Mouse (Mus musculus) forebrain, embryonic 10.5 days (tissue): Measurements from ENCODE around the gene Hal. TPM values are rescaled to one million over a fixed set of nuclear protein-coding genes. Genes with fewer than 3 reads are reported as not detected.

ENCODE experiments used
- DNase-seq: peaks from one replicate; pipeline ENCODE4 v3.0.0-alpha.2; 2017; ENCODE audit warnings: low spot score; ENCODE audit errors: extremely low spot score
- H3K27ac ChIP-seq: fragments of 300-500 bp; sonication (generic); 2 replicates; pipeline ENCODE4 v1.5.1; 2016; ENCODE audit warnings: mild to moderate bottlenecking
- H3K27me3 ChIP-seq: fragments of 300-500 bp; sonication (generic); 2 replicates; pipeline ENCODE4 v1.6.1; 2016; ENCODE audit warnings: mild to moderate bottlenecking; ENCODE audit not compliant: poor library complexity, severe bottlenecking
- H3K36me3 ChIP-seq: fragments of 300-500 bp; sonication (generic); replicated peaks from 2 replicates; pipeline ENCODE4 v1.6.1; 2016; ENCODE audit warnings: mild to moderate bottlenecking, moderate library complexity
- H3K4me1 ChIP-seq: fragments of 300-500 bp; sonication (generic); 2 replicates; pipeline ENCODE4 v1.6.1; 2016
- H3K4me3 ChIP-seq: fragments of 300-500 bp; sonication (generic); 2 replicates; pipeline ENCODE4 v1.5.1; 2016; ENCODE audit warnings: mild to moderate bottlenecking, moderate library complexity
- H3K9me3 ChIP-seq: fragments of 300-500 bp; sonication (generic); 2 replicates; pipeline ENCODE4 v1.6.1; 2016; ENCODE audit warnings: mild to moderate bottlenecking, moderate library complexity
- WGBS: fragments of 180-500 bp; shearing (Covaris S2); methylation state at CpG from one replicate; pipeline ENCODE4 v1.1.7; 2016; 5-methylcytosine and 5-hydroxymethylcytosine counted together
- polyA plus RNA-seq: library from polyadenylated mRNA; unstranded; fragments of >200 nt; fragmentation: Nextera tagmentation; extraction: Ambion mirVana; gene quantifications from 2 replicates; pipeline ENCODE4 v1.2.1, GENCODE M21; 2016

Gene Hal
- polyA plus RNA-seq, 1 experiment from 2014 or later: 0.26 TPM

GRCm38 (mm10) chr10:93519159-93519558 lies 30.6 kb downstream of the Hal start:
- Histone ChIP-seq H3K4me1 (no peaks in the 10 kb centered on the region), H3K27ac (no peak overlapping the region), H3K4me3 (no peak overlapping the region), H3K9me3 (no peaks in the 10 kb centered on the region), H3K27me3 (no peaks in the 10 kb centered on the region), H3K36me3 (no peaks in the 10 kb centered on the region)
- WGBS: 92% methylated on average over 8 of the region's 8 CpGs
- no peak for DNase-seq

GRCm38 (mm10) chr10:93519756-93520155 lies 31.2 kb downstream of the Hal start:
- Histone ChIP-seq H3K27ac (no peak overlapping the region), H3K4me3 (no peak overlapping the region), H3K4me1 (no peaks in the 10 kb centered on the region), H3K9me3 (no peaks in the 10 kb centered on the region), H3K36me3 (no peaks in the 10 kb centered on the region), H3K27me3 (no peaks in the 10 kb centered on the region)
- DNase-seq: no peak
- 89% methylated on average over 5 of the region's 5 CpGs for WGBS

- Histone ChIP-seq H3K4me3 (no peak overlapping the region), H3K27ac (no peak overlapping the region), H3K36me3 (no peaks in the 10 kb centered on the region), H3K27me3 (no peaks in the 10 kb centered on the region), H3K9me3 (no peaks in the 10 kb centered on the region), H3K4me1 (no peaks in the 10 kb centered on the region)
- no peak for DNase-seq
- WGBS: 74% methylated on average over 4 of the region's 4 CpGs
Observed at GRCm38 (mm10) chr10:93520994-93521393, 32.4 kb downstream of the Hal start.

- WGBS: 84% methylated on average over 1 of the region's 1 CpGs
- no peak overlapping the region for H3K27ac ChIP-seq
- H3K36me3 ChIP-seq: no peaks in the 10 kb centered on the region
- no peaks in the 10 kb centered on the region for H3K4me1 ChIP-seq
- H3K4me3 ChIP-seq: no peak overlapping the region
- no peak for DNase-seq
- H3K27me3 ChIP-seq: no peaks in the 10 kb centered on the region
- H3K9me3 ChIP-seq: peaks cover 7% of the 10 kb centered on the region; the same call in 1 of the 2 replicates
Observed at GRCm38 (mm10) chr10:93525329-93525728, 36.8 kb downstream of the Hal start.

GRCm38 (mm10) chr10:93538287-93538686 lies 49.7 kb downstream of the Hal start:
- no peak for DNase-seq
- Histone ChIP-seq H3K36me3 (no peaks in the 10 kb centered on the region), H3K9me3 (no peaks in the 10 kb centered on the region), H3K4me3 (no peak overlapping the region), H3K27ac (no peak overlapping the region), H3K4me1 (peaks cover 29% of the 10 kb centered on the region), H3K27me3 (peaks cover 64% of the 10 kb centered on the region)
- WGBS: 94% methylated on average over 2 of the region's 2 CpGs

GRCm38 (mm10) chr10:93538818-93539217 lies 50.2 kb downstream of the Hal start:
- Histone ChIP-seq H3K9me3 (no peaks in the 10 kb centered on the region), H3K4me3 (no peak overlapping the region), H3K27ac (no peak overlapping the region), H3K27me3 (peaks cover 59% of the 10 kb centered on the region), H3K4me1 (peaks cover 30% of the 10 kb centered on the region), H3K36me3 (no peaks in the 10 kb centered on the region)
- 74% methylated on average over 6 of the region's 6 CpGs for WGBS
- no peak for DNase-seq

- 4% methylated on average over 35 of the region's 35 CpGs for WGBS
Observed at GRCm38 (mm10) chr10:93539775-93540430, 51.3 kb downstream of the Hal start, which contains the start of gene Amdhd1. TSS of gene Amdhd1 (minus strand) at chr10:93540033.

GRCm38 (mm10) chr10:93540431-93541210 lies 52.1 kb downstream of the Hal start, which contains the start of gene Ccdc38:
TSS of gene Ccdc38 (plus strand) at chr10:93540632.
- peaks cover 41% of the 10 kb centered on the region for H3K27me3 ChIP-seq
- WGBS: 75% methylated on average over 17 of the region's 17 CpGs
- H3K9me3 ChIP-seq: no peaks in the 10 kb centered on the region

More at GRCm38 (mm10) chr10:93539775-93540430, 51.3 kb downstream of the Hal start, which contains the start of gene Amdhd1:
- peak; percentile 85 for DNase-seq
- H3K27ac ChIP-seq: peak within 1 kb of the TSS; percentile 81
- H3K4me3 ChIP-seq: peak within 1 kb of the TSS; percentile 54
- H3K27me3 ChIP-seq: peaks cover 48% of the 10 kb centered on the region
- H3K36me3 ChIP-seq: no peaks in the 10 kb centered on the region
- peaks cover 23% of the 10 kb centered on the region for H3K4me1 ChIP-seq
- H3K9me3 ChIP-seq: no peaks in the 10 kb centered on the region

GRCm38 (mm10) chr10:93541585-93541984 lies 53.0 kb downstream of the Hal start:
- Histone ChIP-seq H3K27me3 (peaks cover 35% of the 10 kb centered on the region), H3K4me3 (no peak overlapping the region), H3K27ac (no peak overlapping the region), H3K4me1 (peaks cover 27% of the 10 kb centered on the region), H3K9me3 (no peaks in the 10 kb centered on the region), H3K36me3 (no peaks in the 10 kb centered on the region)
- DNase-seq: no peak
- 91% methylated on average over 1 of the region's 1 CpGs for WGBS

More at GRCm38 (mm10) chr10:93540431-93541210, 52.1 kb downstream of the Hal start, which contains the start of gene Ccdc38:
- peak within 1 kb of the TSS; percentile 81 for H3K27ac ChIP-seq
- DNase-seq: no peak
- H3K4me1 ChIP-seq: peaks cover 23% of the 10 kb centered on the region
- H3K36me3 ChIP-seq: no peaks in the 10 kb centered on the region
- H3K4me3 ChIP-seq: peak within 1 kb of the TSS; percentile 54

- H3K4me3 ChIP-seq: no peak overlapping the region
- no peaks in the 10 kb centered on the region for H3K36me3 ChIP-seq
- no peak overlapping the region for H3K27ac ChIP-seq
- DNase-seq: no peak
- WGBS: 49% methylated on average over 4 of the region's 4 CpGs
- peaks cover 27% of the 10 kb centered on the region for H3K4me1 ChIP-seq
- peaks cover 34% of the 10 kb centered on the region for H3K27me3 ChIP-seq
- no peaks in the 10 kb centered on the region for H3K9me3 ChIP-seq
Observed at GRCm38 (mm10) chr10:93542356-93542755, 53.8 kb downstream of the Hal start.

GRCm38 (mm10) chr10:93543176-93543575 lies 54.6 kb downstream of the Hal start:
- Histone ChIP-seq H3K27me3 (peaks cover 27% of the 10 kb centered on the region), H3K36me3 (no peaks in the 10 kb centered on the region), H3K4me3 (no peak overlapping the region), H3K27ac (no peak overlapping the region), H3K4me1 (peaks cover 27% of the 10 kb centered on the region), H3K9me3 (no peaks in the 10 kb centered on the region)
- WGBS: 59% methylated on average over 6 of the region's 6 CpGs
- no peak for DNase-seq

- no peak for DNase-seq
- no peak overlapping the region for H3K27ac ChIP-seq
- H3K27me3 ChIP-seq: peaks cover 21% of the 10 kb centered on the region
- H3K36me3 ChIP-seq: no peaks in the 10 kb centered on the region
- WGBS: 86% methylated on average over 5 of the region's 5 CpGs
- peaks cover 29% of the 10 kb centered on the region for H3K4me1 ChIP-seq
- H3K9me3 ChIP-seq: no peaks in the 10 kb centered on the region
- no peak overlapping the region for H3K4me3 ChIP-seq
Observed at GRCm38 (mm10) chr10:93544172-93544571, 55.6 kb downstream of the Hal start.

GRCm38 (mm10) chr10:93547741-93548270 lies 59.2 kb downstream of the Hal start:
- no peak for DNase-seq
- Histone ChIP-seq H3K9me3 (no peaks in the 10 kb centered on the region), H3K4me1 (peaks cover 10% of the 10 kb centered on the region; the same call in 1 of the 2 replicates), H3K4me3 (no peak overlapping the region), H3K36me3 (no peaks in the 10 kb centered on the region), H3K27ac (no peak overlapping the region), H3K27me3 (0 out of 2 replicates have a peak, but pooled peaks cover 4% of the 10 kb centered on the region)
- 90% methylated on average over 4 of the region's 4 CpGs for WGBS
